Mouse (Mus musculus) gastrocnemius, postnatal 4 days (tissue): ENCODE data around the gene Dctpp1. TPM values are rescaled to one million over a fixed set of nuclear protein-coding genes. Genes with fewer than 3 reads are reported as not detected.

Experiments used
- DNase-seq, 2 experiments: peaks; one replicate each; pipeline ENCODE4 v3.0.0; 2021 to 2022; ENCODE audit warnings: low spot score in 2 of 2, mixed read lengths in 2 of 2
- long read RNA-seq, 2 experiments: library from polyadenylated mRNA; stranded (forward); transcript quantifications; one replicate each; pipeline ENCODE4 v2.0.0; 2021
- total RNA-seq, 2 experiments: library from RNA; stranded (reverse); gene quantifications; 2 replicates each; pipeline ENCODE4 v1.2.3; 2021

Dctpp1 gene
- 10 to 100 TPM; 35.6 to 48.5 TPM for total RNA-seq
- long read RNA-seq, experiment 1, transcript Dctpp1-201 (3 exons, 676 nt): major isoform, 39 of 39 reads
- long read RNA-seq, experiment 1, partial matches to known transcripts: 0 of 39 reads
- long read RNA-seq, experiment 1, other reads (novel, unspliced or antisense): 0 of 39 reads
- long read RNA-seq, experiment 2, transcript Dctpp1-201 (3 exons, 676 nt): major isoform, 28 of 28 reads
- long read RNA-seq, experiment 2, partial matches to known transcripts: 0 of 28 reads
- long read RNA-seq, experiment 2, other reads (novel, unspliced or antisense): 0 of 28 reads

DNA sequence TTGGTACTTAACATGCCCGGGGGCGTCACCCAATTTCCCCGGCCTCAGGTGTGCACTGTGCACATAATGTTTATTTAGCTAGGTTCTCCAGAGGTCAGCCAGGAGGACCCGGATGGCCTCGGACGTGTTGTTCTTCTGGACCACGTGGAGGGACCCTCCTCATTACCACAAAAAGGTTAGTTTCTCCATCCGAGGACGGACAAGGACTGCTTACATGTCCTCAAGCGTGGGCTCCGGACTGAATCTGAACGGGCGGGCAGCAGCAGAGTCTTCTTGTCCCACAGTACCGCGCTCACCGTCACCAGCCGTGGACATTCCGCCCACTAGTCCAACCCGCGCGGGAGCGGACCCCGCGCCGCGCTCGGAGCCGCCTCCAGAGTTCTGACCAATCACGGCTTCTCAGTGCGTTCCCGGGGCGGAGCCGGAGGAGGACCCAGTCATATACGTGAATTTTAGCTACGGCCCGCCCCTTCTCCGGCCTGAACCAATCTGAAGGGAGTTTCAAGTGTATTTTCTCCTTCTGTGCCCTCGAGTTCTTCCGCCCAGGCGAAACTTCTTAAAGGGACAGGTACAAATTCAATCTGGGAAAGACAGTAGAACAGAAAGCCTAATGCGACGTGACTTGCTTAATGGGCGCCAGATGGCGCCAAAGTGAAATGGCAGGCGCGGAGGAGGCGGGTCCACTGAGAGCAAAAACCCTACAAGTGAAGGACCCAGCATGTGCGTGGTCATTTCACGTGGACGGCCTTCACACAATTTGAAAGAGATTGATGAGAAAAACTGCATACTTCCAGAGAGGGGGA, at the start of gene Dctpp1:
Dctpp1 (minus strand) TSS at position 401 of the 803 bp plus-strand sequence.
- peak; percentile 89 to 96 for DNase-seq

DNA sequence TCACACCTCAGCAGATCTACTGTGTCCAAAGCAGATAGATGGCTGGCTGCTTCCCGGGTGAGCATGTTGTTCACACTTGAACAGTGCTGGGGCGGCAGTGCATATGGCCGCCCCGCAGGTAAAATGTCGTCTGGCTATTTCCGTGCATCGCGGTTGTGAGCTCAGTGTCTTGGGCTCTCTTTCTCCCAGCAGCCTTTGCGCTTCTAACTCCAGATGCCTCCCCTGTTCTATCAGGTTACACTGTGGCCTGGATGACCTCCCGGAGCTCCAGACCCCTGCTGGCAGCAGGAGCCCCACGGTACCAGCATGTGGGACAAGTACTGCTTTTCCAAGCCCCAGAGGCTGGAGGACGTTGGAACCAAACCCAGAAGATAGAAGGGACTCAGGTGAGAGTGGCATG, 49.4 kb upstream of the Dctpp1 start:
- no peak for DNase-seq

DNA sequence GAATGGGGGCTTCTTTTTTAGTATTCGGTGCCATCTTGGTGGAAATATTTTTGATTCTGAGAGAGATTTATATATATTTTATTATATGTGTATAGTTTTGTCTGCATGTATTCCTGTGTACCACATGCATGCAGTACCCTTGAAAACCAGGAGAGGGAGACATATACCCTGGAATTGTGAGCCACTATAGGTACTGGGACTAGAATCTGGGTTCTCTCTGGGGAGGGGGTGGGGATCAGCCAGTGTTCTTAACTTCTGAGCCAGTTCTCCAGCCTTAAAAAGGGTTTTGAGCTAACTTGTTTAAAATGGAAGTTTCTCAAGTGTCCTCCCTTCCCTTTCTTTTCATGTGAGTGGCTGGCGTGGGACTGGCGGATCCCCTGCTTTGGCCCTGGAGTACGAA, 48.4 kb upstream of the Dctpp1 start:
- DNase-seq: peak in 1 of 2 experiments; percentile 49

DNA sequence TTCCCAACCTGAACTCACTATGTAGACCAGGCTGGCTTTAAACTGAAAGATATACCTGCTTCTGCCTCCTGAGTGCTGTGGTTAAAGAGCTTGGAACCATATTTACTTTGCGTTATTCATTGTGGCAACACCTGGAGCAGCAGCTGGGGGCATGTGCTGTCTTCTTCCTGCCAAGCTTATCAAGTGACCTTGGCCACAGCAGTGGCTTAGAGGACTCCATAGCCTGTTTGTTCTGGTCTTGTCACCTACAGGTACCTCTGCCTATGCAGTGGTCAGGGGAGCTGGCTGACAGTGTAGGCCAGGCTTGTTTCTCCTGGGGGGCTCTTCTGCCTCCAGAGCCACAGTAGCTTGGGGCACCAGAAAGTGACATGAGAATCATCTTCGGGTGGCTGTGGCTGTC, 47.9 kb upstream of the Dctpp1 start:
- no peak for DNase-seq

DNA sequence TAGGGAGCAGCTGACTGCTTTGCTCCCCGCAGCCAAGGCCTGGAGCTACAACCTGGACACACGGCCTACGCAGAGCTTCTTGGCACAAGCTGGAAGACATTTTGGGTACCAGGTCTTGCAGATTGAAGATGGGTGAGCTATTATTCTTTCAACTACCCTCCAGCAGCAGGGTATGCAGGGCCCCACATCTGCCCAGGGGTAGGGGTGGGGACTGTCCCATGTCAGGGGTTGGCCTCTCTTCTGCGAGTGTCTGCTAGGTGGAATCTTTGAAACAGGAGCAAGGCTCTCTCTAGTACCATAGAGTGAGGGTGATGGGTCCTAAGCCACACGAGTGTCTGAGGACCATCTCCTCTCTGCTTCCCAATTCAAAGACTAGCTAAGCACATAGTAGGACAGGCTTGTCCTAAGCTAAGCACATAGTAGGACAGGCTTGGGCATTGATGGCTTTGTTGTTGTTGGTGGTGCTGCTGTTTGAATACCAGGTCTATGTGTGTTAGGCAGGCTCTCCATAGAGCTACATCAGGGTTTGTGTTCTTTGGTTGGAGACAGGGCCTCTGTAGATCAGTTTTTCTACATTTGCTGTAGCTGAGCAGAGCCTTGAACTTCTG, 37.2 kb upstream of the Dctpp1 start:
- no peak for DNase-seq

DNA sequence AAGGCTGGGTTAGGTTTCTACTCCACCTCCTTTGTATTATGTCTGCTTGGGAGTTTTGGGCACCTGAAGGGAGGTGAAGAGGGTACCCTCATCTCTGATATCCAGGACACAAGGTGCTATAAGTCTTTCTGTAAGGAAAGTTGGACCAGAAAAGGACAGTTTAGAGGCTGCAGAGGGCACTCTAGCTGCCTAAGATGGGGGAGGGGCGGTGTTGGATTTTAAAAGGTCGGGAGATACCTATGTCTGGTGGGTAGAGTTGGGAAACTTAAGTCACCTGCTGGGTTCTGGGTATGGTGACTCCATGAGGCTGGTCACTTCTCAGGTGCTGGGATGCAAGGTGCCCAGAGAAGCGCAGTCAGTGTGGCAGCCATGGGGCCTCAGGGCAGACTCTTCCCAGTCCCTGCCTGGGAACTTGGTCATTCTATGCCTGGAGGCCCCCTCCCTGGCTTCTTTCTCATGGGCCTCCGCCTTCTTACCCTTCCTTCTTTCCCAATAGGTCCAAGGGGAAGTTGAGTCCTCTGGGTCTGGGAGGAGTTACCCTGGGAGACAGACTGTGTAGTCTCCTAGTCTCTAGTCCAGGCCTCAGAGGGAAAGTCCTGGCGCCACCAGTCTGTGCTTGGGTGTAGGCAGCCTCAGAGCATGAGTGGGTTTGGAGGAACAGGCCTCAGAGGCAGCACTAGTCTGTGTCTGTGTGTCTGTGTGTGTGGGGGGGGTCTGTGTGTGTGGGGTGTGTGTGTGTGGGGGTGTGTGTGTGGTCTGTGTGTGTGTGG, 36.5 kb upstream of the Dctpp1 start:
- no peak for DNase-seq

DNA sequence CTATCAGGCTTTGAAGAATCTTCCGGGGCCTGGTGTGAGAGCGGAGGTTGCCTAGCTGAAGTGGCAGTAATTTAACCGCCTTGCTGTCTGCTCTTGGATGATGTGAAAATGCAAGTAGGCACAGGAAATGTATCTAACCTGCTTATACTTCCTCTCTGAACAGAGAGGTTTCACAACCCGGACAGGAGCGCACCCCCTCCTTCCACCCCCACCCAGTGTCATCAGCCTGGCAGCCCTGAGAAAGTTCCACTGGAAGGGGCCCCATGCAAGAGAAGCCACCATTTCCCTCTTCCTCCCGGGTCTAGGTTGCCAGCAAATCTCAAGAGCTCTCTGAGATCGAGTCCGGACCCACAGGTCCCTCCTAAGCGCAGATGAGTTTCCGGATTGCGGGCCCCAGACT, 35.6 kb upstream of the Dctpp1 start, which contains the start of gene Itgal:
Itgal (plus strand) TSS at position 163 of the 400 bp plus-strand sequence.
- no peak for DNase-seq

DNA sequence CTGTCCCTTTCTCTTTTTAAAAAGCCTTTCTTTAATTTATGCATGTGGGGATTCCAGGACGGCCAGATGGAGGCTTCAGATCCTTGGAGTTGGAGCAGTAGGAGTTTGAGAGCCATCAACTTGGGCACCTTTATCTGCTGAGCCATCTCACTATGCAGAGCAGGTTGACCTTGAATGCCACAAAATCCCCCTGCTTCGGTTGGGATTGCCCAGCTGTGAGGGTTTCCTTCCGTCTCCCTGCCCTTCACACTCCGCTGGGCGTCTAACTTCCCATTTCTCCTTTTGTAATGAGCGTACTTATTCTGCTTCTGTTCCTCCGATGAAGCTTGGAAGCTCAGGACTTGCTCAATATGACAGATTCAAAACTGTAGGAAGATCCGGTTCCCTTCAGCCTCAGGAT, 29.6 kb upstream of the Dctpp1 start:
- DNase-seq: no peak

DNA sequence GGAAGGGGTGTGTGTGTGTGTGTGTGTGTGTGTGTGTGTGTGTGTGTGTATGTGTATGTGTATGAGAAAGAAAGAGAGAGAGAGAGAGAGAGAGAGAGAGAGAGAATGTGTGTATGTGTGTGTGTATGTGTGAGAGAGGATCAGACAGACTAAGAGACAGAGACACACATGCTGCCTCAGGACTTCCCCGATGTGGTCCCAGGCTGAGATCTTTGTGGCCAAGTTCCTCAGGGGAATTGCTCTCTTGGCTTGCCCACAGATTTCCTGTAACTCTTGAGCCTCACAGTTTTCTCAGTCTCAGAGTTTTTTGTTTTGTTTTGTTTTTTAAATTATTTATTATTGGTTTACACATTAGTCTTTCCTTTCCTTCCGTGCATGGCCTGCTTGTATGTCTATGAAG, 28.8 kb upstream of the Dctpp1 start:
- no peak for DNase-seq

DNA sequence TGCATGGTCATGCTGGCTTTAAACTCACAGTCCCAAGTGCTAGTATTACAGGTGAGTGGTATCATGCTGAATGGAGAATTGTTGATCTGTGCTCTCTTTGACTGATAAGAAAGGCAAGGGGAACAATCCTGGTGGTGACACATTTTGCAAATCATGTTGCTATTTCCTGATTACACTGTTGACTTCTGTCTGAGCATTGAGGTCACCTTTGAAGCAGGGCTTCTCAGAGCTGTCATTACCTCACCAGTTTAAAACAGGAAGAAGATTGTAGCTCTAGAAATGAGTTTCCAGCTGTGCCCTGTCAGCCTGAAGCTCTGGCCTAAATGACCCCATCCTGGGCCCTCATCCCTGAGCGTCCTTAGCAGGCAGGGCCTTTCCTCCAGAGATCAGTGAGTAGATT, 27.4 kb upstream of the Dctpp1 start:
- DNase-seq: no peak

DNA sequence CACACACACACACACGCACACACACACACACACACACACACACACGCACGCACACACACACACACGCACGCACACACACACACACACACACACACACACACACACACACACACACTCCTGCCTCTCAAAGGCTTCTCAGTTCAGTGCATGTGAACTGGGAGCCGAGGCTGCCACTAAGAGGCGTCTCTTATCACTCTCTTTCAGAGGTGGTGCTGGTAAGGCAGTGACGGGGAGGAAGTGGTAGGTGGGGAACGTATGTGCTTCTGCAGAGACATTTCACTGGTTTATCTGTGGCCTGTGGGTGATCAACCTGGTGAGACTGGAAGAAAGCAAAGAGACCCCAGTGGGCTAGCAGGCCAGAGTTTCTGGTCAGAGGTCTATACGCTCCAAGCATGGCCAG, 24.6 kb upstream of the Dctpp1 start:
- DNase-seq: no peak

DNA sequence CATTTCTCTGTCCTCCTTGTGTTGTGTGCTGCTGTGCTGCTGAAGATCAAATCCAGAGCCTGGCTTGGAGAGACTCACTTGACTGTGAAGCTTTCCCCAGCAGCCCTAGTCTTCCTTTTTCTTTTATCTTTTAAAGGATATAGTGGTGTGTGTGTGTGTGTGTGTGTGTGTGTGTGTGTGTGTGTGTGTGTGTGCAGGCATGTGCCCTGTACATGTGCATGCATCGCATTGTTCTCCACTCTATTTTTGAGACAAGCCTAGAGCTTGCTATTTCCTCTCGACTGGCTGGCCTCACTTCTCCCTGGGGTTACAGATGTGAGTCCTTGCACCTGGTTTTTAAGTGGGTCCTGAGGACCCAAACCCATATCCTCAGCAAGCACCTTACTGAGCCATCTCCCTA, 21.7 kb upstream of the Dctpp1 start:
- no peak for DNase-seq

DNA sequence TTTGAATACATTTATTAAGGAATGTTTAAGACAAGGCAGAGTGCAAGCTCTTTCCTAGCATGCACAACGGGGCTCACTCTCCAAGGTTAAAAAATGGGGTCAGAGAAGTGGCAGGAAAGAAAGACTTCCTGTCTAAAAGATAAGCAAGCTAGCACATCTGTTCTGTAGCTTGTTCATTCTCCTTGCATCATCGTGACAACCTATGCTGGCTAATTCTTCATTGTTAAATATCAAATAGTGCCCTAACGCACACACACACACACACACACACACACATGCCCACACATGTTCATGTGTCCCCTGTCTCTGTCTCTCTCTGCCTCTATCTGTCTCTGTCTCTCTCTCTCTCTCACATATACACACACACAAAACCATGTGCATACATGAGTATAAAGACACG, 20.6 kb upstream of the Dctpp1 start:
- no peak for DNase-seq

DNA sequence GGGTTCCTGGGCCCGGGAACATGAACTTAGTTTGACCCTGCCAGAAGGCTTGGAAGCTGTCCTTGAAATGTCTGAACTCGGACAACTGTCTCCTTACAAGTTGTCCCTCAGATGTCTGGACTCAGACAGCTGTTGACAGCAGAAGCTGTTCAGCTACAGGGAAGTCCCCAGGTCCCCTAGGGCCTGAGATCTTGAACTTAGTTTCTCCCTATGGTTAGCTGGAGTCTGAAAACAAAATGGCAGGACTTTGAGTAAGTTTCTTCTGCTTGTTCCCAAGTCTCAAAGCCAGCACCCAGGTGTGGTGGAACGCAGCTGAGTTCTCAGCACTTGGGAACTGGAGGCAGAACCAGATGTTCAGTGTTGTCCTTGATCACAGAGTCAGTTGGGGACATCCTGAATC, 19.6 kb upstream of the Dctpp1 start:
- DNase-seq: no peak

DNA sequence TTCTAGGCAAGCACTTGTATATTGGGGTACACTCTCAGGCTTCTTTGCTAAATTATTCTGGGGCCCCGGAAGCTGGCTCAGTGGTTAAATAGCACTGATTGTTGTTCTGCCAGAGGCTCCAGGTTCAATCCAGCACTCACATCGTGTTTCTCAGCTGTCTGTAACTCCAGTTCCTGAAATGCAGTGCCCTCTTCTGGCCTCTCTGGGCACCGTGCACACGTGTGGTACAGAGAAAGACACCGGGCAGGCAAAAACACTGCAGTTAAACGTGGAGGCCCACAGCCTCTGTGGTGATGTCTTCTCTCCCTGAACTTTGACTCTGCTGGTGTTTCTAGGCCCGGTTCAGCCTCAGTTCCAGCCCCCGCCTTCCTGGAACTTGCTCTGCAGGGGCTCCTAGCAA, 17.8 kb upstream of the Dctpp1 start:
- no peak for DNase-seq

DNA sequence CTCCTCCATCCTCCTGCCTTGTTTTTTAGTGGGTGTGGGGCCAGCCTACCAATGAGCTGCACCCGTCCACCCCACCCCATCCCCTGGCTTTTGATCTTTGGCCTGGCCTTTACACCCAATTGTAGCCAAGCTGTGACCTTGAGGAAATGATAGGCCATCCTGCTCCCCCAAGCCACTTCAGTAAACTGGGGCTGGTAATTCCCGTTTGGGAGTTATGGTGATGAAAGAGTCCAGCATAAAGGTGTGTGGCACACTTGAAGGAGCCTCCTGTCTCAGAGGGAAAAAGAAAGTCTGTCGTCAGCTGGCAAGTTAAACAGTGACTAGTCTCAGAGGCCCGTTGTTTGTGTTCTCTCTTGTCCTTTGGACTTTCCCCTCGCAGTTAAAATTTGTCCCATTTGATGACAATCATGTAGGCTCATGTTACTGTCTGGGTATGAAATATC, 16.0 kb upstream of the Dctpp1 start:
- no peak for DNase-seq

DNA sequence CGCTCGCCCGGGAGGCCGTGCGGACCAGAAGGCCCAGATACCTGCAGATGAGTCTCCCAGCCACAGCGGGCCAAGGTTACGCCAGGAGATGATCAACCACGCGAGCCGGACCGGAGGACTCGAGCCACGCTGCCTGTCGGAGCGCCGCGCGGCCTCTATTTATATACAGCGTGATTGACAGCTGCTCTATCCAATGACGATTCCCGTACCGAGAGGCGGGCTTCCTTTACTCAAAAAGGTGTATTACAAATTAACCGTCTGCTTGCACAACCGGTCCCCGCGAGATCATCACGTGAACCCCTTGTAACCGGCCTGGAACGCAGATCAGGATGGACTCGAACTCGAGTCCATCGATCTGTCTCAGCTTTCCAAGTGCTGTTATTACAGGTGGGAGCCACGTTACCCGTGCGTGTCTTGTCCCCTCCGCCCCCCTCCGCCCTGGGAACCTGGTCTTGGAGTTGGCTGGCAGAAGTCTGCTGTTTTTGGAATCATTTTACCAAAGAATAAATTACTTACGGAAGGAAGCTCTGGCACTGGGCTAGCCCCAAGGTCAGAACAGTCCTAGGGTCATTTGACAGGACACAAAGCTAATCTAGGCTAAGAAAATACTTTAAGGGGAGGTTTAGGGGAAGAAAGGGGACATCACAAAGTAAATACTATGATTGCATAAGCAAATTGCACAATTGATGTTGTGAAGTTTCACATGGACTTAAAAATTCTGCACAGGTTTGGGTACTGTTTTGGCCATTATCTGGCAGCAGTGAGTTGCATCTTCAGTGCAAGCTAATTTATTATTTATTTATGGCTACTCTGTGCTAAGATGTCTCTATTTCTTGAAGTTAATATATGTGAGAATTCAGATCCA, 13.6 kb upstream of the Dctpp1 start, which contains the start of gene Sephs2:
Sephs2 (minus strand) TSS at position 131 of the 865 bp plus-strand sequence.
- DNase-seq: peak; percentile 75 to 91

DNA sequence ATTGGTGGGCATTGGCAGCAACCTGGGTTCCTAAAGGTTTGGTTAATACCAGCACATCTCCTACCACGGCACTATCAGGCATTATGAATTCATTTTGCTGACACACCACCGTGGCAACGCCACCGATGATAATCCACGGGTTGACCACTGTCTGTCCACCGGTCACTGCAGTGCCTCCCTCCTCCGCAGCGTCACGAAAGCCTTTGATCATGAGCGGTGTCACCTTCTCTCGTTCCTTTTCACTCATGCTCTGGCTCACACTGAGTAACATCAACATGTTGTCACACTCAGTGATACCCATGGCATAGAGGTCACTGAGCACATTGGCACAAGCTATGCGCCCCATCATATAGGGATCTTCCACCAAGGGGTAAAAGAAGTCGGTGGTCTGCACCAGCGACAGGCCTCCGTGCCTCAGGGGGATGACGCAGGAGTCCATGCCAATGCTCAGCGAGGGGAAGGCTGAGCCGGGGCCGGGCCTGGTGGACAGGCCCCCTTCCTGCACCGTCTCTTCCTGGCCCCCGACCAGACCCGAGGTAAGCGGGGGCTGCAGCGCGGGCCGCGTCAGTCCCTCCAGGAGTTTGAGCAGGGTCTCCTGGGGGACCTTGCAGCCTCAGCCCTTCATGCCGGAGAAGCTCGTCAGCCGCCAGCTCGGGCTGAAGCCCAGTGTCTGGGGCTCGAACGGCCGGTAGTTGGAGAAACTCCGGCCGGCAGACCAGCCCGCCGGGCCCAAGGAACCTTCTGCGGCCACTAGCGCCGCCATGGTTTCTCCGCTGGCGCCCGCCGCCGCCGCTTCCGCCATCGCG, 12.8 kb upstream of the Dctpp1 start:
- DNase-seq: peak in 1 of 2 experiments; percentile 49

DNA sequence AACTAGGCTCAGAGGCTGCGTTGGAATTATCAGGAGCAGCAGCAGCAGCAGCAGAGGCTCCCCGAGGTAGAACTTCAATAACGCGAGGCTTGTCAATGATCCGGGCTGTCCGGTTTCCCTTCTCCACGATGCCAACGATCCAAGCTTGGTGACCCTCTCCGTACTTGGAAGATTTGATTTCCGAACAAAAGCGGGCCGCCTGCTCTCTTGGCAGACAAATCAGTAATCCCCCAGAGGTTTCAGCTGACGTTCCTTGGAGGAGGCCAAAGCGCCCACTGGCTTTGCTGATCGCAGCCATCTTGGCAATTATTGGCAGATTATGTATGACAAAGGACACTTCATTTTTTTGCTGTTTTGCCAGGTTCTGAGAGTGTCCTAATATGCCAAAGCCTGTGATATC, 12.1 kb upstream of the Dctpp1 start:
- no peak for DNase-seq
